Mouse (Mus musculus) ovary, postnatal 36 days (tissue): Measurements from ENCODE around the gene Mmp21.
A peak's percentile ranks its signal among the peaks of the same experiment; 100 is the strongest.
"Not testable (repeated sequence)": the region's sequence is repeated elsewhere in the genome, so short reads cannot be mapped to it uniquely, and the experiment has no call there.

Source experiments
- DNase-seq: peaks from one replicate; pipeline ENCODE4 v3.0.0; 2022; ENCODE audit warnings: low spot score, mixed read lengths

Gene Mmp21

GRCm38 (mm10) chr7:133679961-133680360 lies at the start of gene Mmp21:
Gene Mmp21 (minus strand): TSS chr7:133680061.
- no peak for DNase-seq

- no peak for DNase-seq
These were observed 49.5 kb upstream of the Mmp21 start for GRCm38 (mm10) chr7:133729351-133729750.

- DNase-seq: no peak
These were observed 47.2 kb upstream of the Mmp21 start for GRCm38 (mm10) chr7:133727027-133727426.

- peak; percentile 22 for DNase-seq
These were observed 45.7 kb upstream of the Mmp21 start for GRCm38 (mm10) chr7:133725571-133725970.

- DNase-seq: no peak
These were observed 45.0 kb upstream of the Mmp21 start for GRCm38 (mm10) chr7:133724844-133725243.

- no peak for DNase-seq
These were observed 40.8 kb upstream of the Mmp21 start for GRCm38 (mm10) chr7:133720616-133721015.

GRCm38 (mm10) chr7:133718580-133718979 lies 38.7 kb upstream of the Mmp21 start:
- no peak for DNase-seq

- no peak for DNase-seq
These were observed 35.5 kb upstream of the Mmp21 start for GRCm38 (mm10) chr7:133715387-133715786.

GRCm38 (mm10) chr7:133707301-133707700 lies 27.4 kb upstream of the Mmp21 start:
- DNase-seq: no peak

GRCm38 (mm10) chr7:133703906-133704305 lies 24.0 kb upstream of the Mmp21 start:
- DNase-seq: no peak

- DNase-seq: no peak
These were observed 22.5 kb upstream of the Mmp21 start for GRCm38 (mm10) chr7:133702333-133702732.

GRCm38 (mm10) chr7:133701366-133701765 lies 21.5 kb upstream of the Mmp21 start:
- DNase-seq: no peak

- no peak for DNase-seq
These were observed 20.0 kb upstream of the Mmp21 start for GRCm38 (mm10) chr7:133699885-133700284.

GRCm38 (mm10) chr7:133698021-133698709 lies 18.3 kb upstream of the Mmp21 start:
- no peak for DNase-seq

- DNase-seq: not testable (repeated sequence)
These were observed 5.8 kb upstream of the Mmp21 start for GRCm38 (mm10) chr7:133685644-133686043.

GRCm38 (mm10) chr7:133684701-133685100 lies 4.8 kb upstream of the Mmp21 start:
- no peak for DNase-seq

- DNase-seq: no peak
These were observed 4.2 kb upstream of the Mmp21 start for GRCm38 (mm10) chr7:133684110-133684509.

GRCm38 (mm10) chr7:133683626-133684025 lies 3.8 kb upstream of the Mmp21 start:
- DNase-seq: no peak

GRCm38 (mm10) chr7:133679439-133679838 lies 422 bp downstream of the Mmp21 start:
- no peak for DNase-seq

- DNase-seq: no peak
These were observed 1.1 kb downstream of the Mmp21 start for GRCm38 (mm10) chr7:133678716-133679115.

GRCm38 (mm10) chr7:133676002-133676401 lies 3.9 kb downstream of the Mmp21 start:
- DNase-seq: no peak

- no peak for DNase-seq
These were observed 9.0 kb downstream of the Mmp21 start for GRCm38 (mm10) chr7:133670846-133671245.

GRCm38 (mm10) chr7:133669946-133670345 lies 9.9 kb downstream of the Mmp21 start:
- DNase-seq: no peak

GRCm38 (mm10) chr7:133669071-133669470 lies 10.8 kb downstream of the Mmp21 start:
- no peak for DNase-seq
